In genomic region chr5:140830314-140831063, GRCm38 (mm10) we compare ENCODE assay signal across 7 mouse cellular contexts. TPM values are rescaled to one million over a fixed set of nuclear protein-coding genes. Genes with fewer than 3 reads are reported as not detected.
DNase-seq lines count a peak whose midpoint lies in the region; ATAC-seq and TF ChIP-seq lines count a peak whose summit lies in the region.

TSS of gene Gna12 (minus strand) at chr5:140830431.

- intact Hi-C loops in left cerebral cortex, postnatal 4 days (cut with DNase I), result no loop called here

- peak within 1 kb of the TSS; percentile 92 for H3K27ac ChIP-seq in embryonic facial prominence, embryonic 10.5 days (replicated peaks)
- H3K27ac ChIP-seq in intestine, postnatal 0 days (ENCODE audit: low read depth, low read length), result peak within 1 kb of the TSS; percentile 77
- H3K27ac ChIP-seq in midbrain, embryonic 12.5 days (replicated peaks), result peak within 1 kb of the TSS; percentile 43; the same call in 1 of the 2 replicates
- peak within 1 kb of the TSS; percentile 57 for H3K27ac ChIP-seq in small intestine, adult 2 months (ENCODE audit: insufficient read depth, low read depth, low read length)

- ATAC-seq in intestine, postnatal 0 days, result peak; percentile 99
- peak; percentile 99 for ATAC-seq in midbrain, embryonic 12.5 days (ENCODE audit: low FRiP score, low read depth)

- peak within 1 kb of the TSS; percentile 71 for H3K9ac ChIP-seq in intestine, postnatal 0 days (ENCODE audit: low read depth, low read length)
- peak within 1 kb of the TSS; percentile 83 for H3K9ac ChIP-seq in midbrain, embryonic 12.5 days (replicated peaks)

- no peaks in the 10 kb centered on the region for H3K27me3 ChIP-seq in embryonic facial prominence, embryonic 10.5 days (replicated peaks; ENCODE audit: low read depth, poor library complexity, severe bottlenecking)
- H3K27me3 ChIP-seq in intestine, postnatal 0 days (replicated peaks; ENCODE audit: control insufficient read depth, insufficient read depth, low read length), result no peaks in the 10 kb centered on the region
- H3K27me3 ChIP-seq in midbrain, embryonic 12.5 days, result no peaks in the 10 kb centered on the region
- H3K27me3 ChIP-seq in small intestine, adult 2 months (ENCODE audit: control insufficient read depth, insufficient read depth, low read length), result no peaks in the 10 kb centered on the region

- DNase-seq in adrenal gland, postnatal 10 days, result peak; percentile 96
- DNase-seq in embryonic facial prominence, embryonic 10.5 days (ENCODE audit: low spot score), result peak; percentile 98
- peak; percentile 96 for DNase-seq in gonadal fat pad, adult 2 months (ENCODE audit: low read depth)
- peak; percentile 98 for DNase-seq in left cerebral cortex, postnatal 4 days

- peaks cover 37% of the 10 kb centered on the region for H3K4me1 ChIP-seq in embryonic facial prominence, embryonic 10.5 days
- H3K4me1 ChIP-seq in intestine, postnatal 0 days (replicated peaks; ENCODE audit: control insufficient read depth, insufficient read depth, low read length), result 0 out of 2 replicates have a peak, but pooled peaks cover 3% of the 10 kb centered on the region
- peaks cover 31% of the 10 kb centered on the region for H3K4me1 ChIP-seq in midbrain, embryonic 12.5 days
- peaks cover 3% of the 10 kb centered on the region; the same call in 1 of the 2 replicates for H3K4me1 ChIP-seq in small intestine, adult 2 months (ENCODE audit: control insufficient read depth, insufficient read depth, insufficient read length, low read length)

- WGBS in embryonic facial prominence, embryonic 10.5 days, result under 1% methylated on average over 49 of the region's 49 CpGs
- WGBS in intestine, postnatal 0 days, result under 1% methylated on average over 38 of the region's 49 CpGs
- under 1% methylated on average over 43 of the region's 49 CpGs for WGBS in midbrain, embryonic 12.5 days
- WGBS in small intestine, adult 2 months, result under 1% methylated on average over 39 of the region's 49 CpGs

- peak; percentile 42; the same call in 1 of the 2 replicates for TF ChIP-seq POLR2A in small intestine, adult 2 months (IDR thresholded peaks at IDR 0.05; ENCODE audit: low read depth, low read length)

- peaks cover 8% of the 10 kb centered on the region for H3K36me3 ChIP-seq in embryonic facial prominence, embryonic 10.5 days (replicated peaks)
- no peaks in the 10 kb centered on the region for H3K36me3 ChIP-seq in intestine, postnatal 0 days (ENCODE audit: control insufficient read depth, insufficient read depth)
- no peaks in the 10 kb centered on the region for H3K36me3 ChIP-seq in midbrain, embryonic 12.5 days
- H3K36me3 ChIP-seq in small intestine, adult 2 months (ENCODE audit: control insufficient read depth, insufficient read depth, low read length), result no peaks in the 10 kb centered on the region

- no peak for TF ChIP-seq CTCF in intestine, postnatal 0 days (IDR thresholded peaks at IDR 0.05; ENCODE audit: low read depth)
- no peak for TF ChIP-seq CTCF in small intestine, adult 2 months (IDR thresholded peaks at IDR 0.05; ENCODE audit: extremely low read depth, insufficient read length, insufficient replicate concordance, low read depth, low read length)

- peak within 1 kb of the TSS; percentile 84 for H3K4me3 ChIP-seq in embryonic facial prominence, embryonic 10.5 days
- H3K4me3 ChIP-seq in intestine, postnatal 0 days (ENCODE audit: low read depth, low read length), result peak within 1 kb of the TSS; percentile 61
- H3K4me3 ChIP-seq in midbrain, embryonic 12.5 days, result peak within 1 kb of the TSS; percentile 82
- H3K4me3 ChIP-seq in small intestine, adult 2 months (ENCODE audit: low read depth, low read length), result peak within 1 kb of the TSS; percentile 91

- no peaks in the 10 kb centered on the region for H3K9me3 ChIP-seq in embryonic facial prominence, embryonic 10.5 days
- no peaks in the 10 kb centered on the region for H3K9me3 ChIP-seq in intestine, postnatal 0 days (ENCODE audit: control insufficient read depth)
- no peaks in the 10 kb centered on the region for H3K9me3 ChIP-seq in midbrain, embryonic 12.5 days

- H3K4me2 ChIP-seq in intestine, postnatal 0 days (replicated peaks; ENCODE audit: low read depth), result peak within 1 kb of the TSS; percentile 83
- H3K4me2 ChIP-seq in midbrain, embryonic 12.5 days (replicated peaks), result peak within 1 kb of the TSS; percentile 96

RNA-seq across cellular contexts. Expression of gene Gna12, which starts in this region (rescaled TPM):
- 100 to 1,000 TPM; 113 to 121 TPM for total RNA-seq in adrenal gland, postnatal 10 days (2021)
- 11.4 and 14.1 TPM in 2 replicates for polyA plus RNA-seq in embryonic facial prominence, embryonic 10.5 days (2016; fragmentation: Nextera tagmentation; extraction: Ambion mirVana)
- 86.9 and 87.5 TPM in 2 replicates for polyA plus RNA-seq in gonadal fat pad, adult 2 months (2012; rRNA removed)
- polyA plus RNA-seq in intestine, postnatal 0 days (2015; fragmentation: Nextera tagmentation; extraction: Ambion mirVana), result 13.8 and 14.4 TPM in 2 replicates
- total RNA-seq in left cerebral cortex, postnatal 4 days (2021), result 10 to 100 TPM; 77.3 to 82.0 TPM
- 22.3 and 24.4 TPM in 2 replicates for polyA plus RNA-seq in midbrain, embryonic 12.5 days (2016; fragmentation: Nextera tagmentation; extraction: Ambion mirVana)
- 27.8 and 34.8 TPM in 2 replicates for polyA plus RNA-seq in small intestine, adult 2 months (2012; rRNA removed)

Comparison
In these comparisons a context has a peak if more than half of its experiments do, and no peak if none do; other contexts are left out.
1. Peak in every context shown above with its lines: DNase-seq, ATAC-seq, H3K4me3 ChIP-seq and H3K27ac ChIP-seq.